Mouse (Mus musculus) left cerebral cortex, adult 2 months (tissue): Measurements from ENCODE around the gene Fbxw11. TPM values are rescaled to one million over a fixed set of nuclear protein-coding genes. Genes with fewer than 3 reads are reported as not detected.
"Not testable (repeated sequence)": the region's sequence is repeated elsewhere in the genome, so short reads cannot be mapped to it uniquely, and the experiment has no call there.

Experiments
- DNase-seq, 2 experiments: peaks; one replicate each; pipeline ENCODE4 v3.0.0; 2021 to 2022; ENCODE audit warnings: low spot score in 2 of 2, mixed read lengths in 1 of 2; ENCODE audit errors: extremely low spot score in 1 of 2
- H3K27ac ChIP-seq: fragments of 200-600 bp; 2 replicates; pipeline ENCODE4 v1.8.1; 2022
- H3K4me3 ChIP-seq: fragments of 200-600 bp; 2 replicates; pipeline ENCODE4 v1.8.1; 2022
- CTCF ChIP-seq: fragments of 200-600 bp; IDR thresholded peaks from 2 replicates; pipeline ENCODE4 v1.8.1; 2022; ENCODE audit warnings: antibody characterized with exemption, mild to moderate bottlenecking, moderate library complexity
- intact Hi-C: fragments of 180-260 bp; cut with DNase I; formaldehyde crosslinking; loops from one replicate; pipeline ENCODE4 v1.15.1; 2025
- total RNA-seq, 2 experiments: library from RNA; stranded (reverse); gene quantifications; 2 replicates each; pipeline ENCODE4 v1.2.3; 2021

Fbxw11 gene
- total RNA-seq, 2 experiments from 2014 or later, result 122 to 125 TPM

DNA sequence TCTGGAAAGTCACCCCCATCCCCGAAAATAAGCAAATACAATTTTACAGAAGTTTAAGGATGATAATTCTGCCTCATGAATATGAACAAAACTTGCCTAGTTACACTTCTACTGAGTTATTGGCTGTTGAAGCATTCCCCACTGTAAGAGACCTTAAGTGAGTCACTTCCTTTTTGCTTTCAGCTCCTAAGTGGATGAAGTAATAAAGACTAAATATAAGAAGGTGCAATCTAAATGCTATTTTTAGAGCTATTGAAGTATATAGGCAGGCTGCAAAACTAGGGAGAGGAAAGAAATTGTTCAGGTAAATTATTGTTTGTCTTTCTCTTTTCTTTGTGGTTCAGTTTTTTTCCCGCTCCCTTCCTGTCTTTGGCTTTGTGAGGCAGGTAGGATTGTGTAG lies 4.7 kb downstream of the Fbxw11 start:
- intact Hi-C loops, result no loop called here
- Histone ChIP-seq H3K27ac (no peak overlapping the region), H3K4me3 (no peak overlapping the region)
- TF ChIP-seq CTCF, result no peak
- no peak for DNase-seq

DNA sequence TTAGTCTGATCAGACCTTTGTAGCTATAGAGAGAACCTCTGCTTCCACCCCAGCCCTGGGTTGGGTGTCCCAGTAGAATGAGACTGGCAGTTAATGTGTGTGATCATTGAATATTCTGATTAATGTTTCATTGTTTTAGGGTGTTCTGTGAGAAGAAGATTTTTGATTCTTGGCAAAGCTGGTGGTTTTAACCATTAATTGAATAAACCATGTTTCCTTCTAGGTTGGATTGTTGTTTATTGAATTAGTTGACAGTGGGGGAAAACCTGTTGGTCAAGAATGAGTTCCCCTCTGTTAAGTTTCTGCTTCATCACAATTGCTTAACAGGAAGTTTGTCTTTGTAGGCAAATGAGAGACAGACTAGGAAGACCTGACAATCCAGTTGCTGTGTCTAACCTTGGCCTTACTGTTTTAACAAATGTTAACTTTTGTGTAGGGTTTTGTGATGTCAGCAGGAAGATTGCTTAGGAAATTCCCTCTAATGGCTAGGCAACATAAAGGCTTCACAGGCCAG lies 7.8 kb downstream of the Fbxw11 start:
- intact Hi-C loops, result no loop called here
- DNase-seq, result no peak
- no peak overlapping the region for H3K4me3 ChIP-seq
- TF ChIP-seq CTCF, result no peak
- H3K27ac ChIP-seq, result no peak overlapping the region

DNA sequence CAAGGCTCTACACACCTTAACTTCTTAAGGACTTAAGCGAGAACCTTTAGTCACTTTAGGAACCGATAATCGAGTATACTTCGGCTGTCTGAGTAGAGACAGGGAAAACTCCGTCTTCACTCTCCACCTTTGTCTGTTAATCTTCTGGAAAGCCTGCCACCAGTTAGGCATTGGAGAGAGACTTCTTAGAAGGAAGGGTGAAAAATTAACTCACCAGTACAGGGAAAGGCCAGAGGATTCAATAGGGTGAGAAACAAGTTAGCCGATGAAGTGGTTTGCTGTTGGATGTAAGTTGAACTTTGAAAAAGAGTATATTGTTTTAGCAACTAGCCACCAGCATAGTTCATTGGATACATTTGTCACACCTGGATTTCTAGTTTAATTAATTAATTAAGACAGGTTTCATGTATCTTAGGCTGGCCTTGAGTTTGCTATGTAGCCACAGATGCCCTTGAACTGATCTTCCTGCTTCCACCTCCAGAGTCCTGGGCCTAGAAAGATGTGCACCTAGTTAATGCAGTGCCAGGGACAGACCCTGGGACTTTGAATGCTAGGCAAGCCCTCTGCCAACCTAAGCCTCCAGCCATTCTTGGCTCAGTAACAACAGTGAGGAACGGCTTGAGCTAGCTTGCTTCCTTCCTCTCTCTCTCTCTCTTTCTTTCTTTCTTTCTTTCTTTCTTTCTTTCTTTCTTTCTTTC lies 8.5 kb downstream of the Fbxw11 start:
- Histone ChIP-seq H3K27ac (no peak overlapping the region), H3K4me3 (no peak overlapping the region)
- DNase-seq, result no peak
- intact Hi-C loops, result no loop called here
- no peak for TF ChIP-seq CTCF

DNA sequence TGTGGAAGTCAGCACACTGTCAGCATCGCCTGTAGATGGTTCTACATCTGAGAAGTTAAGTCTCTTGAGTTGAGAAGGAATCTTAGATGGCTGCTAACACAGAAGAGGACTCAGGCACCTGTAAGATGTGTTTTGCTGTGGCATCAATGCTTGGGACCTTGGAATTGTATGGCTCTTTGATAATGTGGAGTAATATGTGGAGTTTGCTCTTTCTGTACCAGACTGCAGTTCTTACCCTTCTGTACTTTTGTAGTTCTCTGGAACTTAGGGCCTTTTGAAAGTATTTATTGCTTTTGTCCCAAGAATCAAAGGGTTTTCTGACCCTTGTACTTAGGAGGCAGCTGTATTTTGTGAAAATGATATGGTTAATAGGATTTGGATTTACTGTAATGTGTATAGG lies 9.2 kb downstream of the Fbxw11 start:
- no peak for DNase-seq
- no peak overlapping the region for H3K27ac ChIP-seq
- intact Hi-C loops, result no loop called here
- H3K4me3 ChIP-seq, result no peak overlapping the region
- TF ChIP-seq CTCF, result no peak

DNA sequence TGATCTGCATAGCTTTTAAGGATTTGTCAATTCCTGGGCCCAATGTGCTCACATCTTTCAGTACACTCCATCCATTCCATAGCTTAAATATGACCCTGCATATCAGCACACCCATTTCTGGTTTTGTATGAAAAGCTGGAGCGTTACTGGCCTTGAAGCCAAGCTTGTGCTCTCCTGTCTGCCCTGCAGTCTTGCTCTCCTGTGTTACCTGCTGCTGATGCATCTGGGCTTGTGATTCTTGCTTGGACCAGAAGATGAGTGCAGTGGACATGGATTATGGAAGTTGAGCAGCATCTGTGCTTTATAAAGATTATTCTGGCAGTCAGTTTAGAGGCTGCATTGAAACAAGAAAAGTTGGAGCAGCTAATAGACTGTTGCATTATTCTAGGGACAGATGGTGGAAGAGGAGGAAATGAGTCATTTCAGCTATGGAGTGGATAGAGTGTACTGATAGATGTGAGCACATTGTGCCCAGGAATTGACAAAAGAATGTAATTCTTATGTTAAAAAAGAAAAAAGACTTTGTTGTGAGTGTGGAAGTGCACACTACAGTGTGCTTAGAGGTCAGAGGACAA lies 19.6 kb downstream of the Fbxw11 start:
- no peak for TF ChIP-seq CTCF
- DNase-seq, result no peak
- intact Hi-C loops, result no loop called here
- peak overlapping the region; percentile 59 for H3K27ac ChIP-seq
- no peak overlapping the region for H3K4me3 ChIP-seq

DNA sequence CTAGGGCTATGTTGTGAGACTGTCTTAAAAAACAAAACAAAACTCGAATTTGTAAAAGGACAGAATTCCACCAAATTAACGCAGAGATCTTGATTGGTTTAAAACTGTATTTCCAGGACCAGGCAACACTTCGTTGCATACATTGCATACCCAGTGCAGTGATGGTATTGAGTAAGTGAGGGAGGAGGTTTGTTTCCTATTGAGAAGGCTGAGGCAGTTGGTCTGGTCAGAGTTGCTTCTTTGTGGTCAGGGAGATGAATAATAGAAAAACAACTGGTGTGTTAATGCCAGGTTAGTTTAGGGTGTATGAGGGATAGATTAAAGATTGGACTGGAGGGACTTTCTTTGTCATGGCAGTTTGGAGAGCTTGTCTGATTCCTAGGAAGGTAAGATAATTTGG lies 23.1 kb downstream of the Fbxw11 start:
- intact Hi-C loops, result no loop called here
- Histone ChIP-seq H3K27ac (no peak overlapping the region), H3K4me3 (no peak overlapping the region)
- no peak for DNase-seq
- no peak for TF ChIP-seq CTCF

DNA sequence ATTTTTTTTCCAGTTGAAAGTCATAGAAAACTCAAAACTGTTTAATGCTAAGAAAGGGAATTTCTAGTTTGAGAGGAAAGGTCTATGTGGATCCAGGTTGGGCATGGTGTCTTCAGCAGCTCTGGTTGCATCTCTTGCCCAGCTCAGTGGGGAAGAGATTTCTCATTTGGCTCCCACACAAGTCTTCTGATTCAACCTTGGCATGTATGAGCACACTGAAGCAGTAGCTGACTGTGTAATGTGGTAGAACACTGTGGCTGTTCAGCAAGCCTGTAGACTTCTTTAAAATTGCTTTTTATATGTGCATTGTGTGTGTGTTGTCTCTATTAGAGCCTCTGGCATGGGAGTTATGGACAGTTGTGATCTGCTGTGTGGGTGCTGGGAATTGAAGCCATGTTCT lies 24.5 kb downstream of the Fbxw11 start:
- H3K27ac ChIP-seq, result no peak overlapping the region
- no peak for TF ChIP-seq CTCF
- H3K4me3 ChIP-seq, result no peak overlapping the region
- intact Hi-C loops, result no loop called here
- no peak for DNase-seq

DNA sequence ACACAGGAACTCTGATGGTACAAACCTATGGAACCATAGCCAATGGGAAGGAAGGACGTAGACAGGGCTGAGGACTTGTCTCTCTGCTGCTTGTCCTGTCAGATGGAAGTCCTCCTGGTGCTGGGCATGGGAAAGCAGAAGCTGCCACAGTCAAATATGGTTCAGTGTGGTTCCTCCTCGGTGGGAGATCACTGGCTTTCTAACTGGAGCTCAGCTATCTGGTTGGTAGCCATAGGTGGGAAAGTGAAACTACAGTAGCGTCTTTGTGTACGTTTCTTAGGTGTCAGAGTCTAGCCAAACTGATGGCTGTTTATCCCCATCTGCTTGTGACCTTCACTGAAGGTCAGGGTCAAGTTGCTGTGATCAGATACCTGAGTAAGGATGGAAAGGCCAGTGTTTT lies 29.0 kb downstream of the Fbxw11 start:
- H3K4me3 ChIP-seq, result no peak overlapping the region
- H3K27ac ChIP-seq, result no peak overlapping the region
- TF ChIP-seq CTCF, result no peak
- no peak for DNase-seq
- intact Hi-C loops, result no loop called here

DNA sequence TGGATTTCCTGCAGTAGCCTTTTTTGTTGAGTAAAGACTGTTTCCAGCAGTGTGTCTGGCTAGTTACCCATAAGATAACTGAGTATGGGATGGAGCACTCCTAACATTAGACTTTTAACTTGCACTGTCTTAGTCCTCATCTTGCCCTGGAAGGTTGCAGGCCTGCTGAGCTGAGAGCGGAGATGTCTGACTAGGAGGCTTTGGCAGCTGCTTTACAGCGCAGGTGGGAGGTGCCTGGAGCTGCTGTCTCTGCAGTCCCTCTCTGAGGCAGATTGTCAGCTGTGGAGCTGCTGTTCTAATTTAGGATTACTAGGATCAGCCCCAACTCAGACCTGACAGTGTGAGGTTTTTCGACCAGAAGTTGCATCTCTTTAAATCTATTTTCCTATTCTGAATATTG lies 34.3 kb downstream of the Fbxw11 start:
- intact Hi-C loops, result no loop called here
- peak; percentile 54 to 58 for DNase-seq
- Histone ChIP-seq H3K4me3 (no peak overlapping the region), H3K27ac (peak overlapping the region; percentile 76)
- no peak for TF ChIP-seq CTCF

DNA sequence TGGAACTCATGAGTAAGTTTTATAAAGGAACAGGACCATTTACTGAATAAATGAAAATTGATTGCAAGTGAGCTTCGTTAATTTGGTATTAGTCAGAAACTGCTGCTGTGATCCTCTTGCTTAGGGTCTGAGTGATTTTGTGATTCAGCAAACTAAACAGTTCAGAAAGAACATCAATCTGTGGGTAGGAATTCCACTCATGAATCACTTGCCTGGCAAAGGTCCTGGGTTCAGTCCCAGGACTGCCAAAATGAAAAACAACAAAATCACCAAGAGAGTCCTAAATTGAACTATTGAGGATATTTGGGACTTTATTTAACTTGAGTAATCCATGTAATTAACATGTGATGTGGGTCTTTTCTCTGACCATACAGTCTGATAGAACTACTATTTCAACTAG lies 35.3 kb downstream of the Fbxw11 start:
- no peak for DNase-seq
- no peak overlapping the region for H3K4me3 ChIP-seq
- intact Hi-C loops, result no loop called here
- H3K27ac ChIP-seq, result peak overlapping the region; percentile 76
- no peak for TF ChIP-seq CTCF

DNA sequence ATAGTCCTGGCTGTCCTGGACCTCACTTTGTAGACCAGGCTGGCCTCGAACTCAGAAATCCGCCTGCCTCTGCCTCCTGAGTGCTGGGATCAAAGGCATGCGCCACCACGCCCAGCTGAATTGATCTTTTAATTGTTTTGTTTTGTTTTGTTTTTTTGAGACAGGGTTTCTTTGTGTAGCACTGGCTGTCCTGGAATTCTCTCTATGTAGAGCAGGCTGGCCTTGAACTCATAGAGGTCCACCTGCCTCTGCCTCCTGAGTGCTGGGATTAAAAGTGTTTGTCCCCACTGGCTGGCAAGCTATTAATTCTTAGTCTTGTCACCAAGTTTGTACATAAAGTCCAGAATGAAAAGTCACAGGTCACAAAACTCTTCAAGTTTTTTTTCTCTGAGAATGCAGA lies 36.6 kb downstream of the Fbxw11 start:
- intact Hi-C loops, H3K4me3 ChIP-seq, DNase-seq, H3K27ac ChIP-seq: not testable (repeated sequence)

DNA sequence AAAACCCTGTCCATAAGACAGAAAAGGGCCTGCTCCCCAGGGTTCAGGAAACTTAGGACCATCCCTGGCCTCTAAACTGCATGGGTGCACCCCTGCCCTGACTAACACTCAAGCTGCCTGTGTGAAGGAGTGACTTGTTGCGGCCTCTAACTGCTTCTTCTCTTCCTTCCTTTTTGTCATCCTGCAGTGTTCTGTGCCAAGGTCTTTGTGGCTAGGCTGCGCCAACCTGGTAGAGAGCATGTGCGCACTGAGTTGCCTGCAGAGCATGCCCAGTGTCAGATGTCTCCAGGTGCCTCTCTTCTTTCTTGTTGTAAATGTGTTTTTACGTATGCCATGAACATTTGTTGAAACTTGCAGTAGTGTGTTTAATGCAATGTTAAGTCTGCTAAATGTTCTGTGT lies 37.5 kb downstream of the Fbxw11 start:
- H3K4me3 ChIP-seq, result no peak overlapping the region
- DNase-seq, result no peak
- no peak for TF ChIP-seq CTCF
- intact Hi-C loops, result no loop called here
- peak overlapping the region; percentile 20; the same call in 1 of the 2 replicates for H3K27ac ChIP-seq
